Mouse (Mus musculus): ENCODE results near the gene Cryba4. TPM values are rescaled to one million over a fixed set of nuclear protein-coding genes. Genes with fewer than 3 reads are reported as not detected.

Cryba4 gene
- polyA plus RNA-seq, 1 experiment from 2014 or later = 4.0 TPM

DNA sequence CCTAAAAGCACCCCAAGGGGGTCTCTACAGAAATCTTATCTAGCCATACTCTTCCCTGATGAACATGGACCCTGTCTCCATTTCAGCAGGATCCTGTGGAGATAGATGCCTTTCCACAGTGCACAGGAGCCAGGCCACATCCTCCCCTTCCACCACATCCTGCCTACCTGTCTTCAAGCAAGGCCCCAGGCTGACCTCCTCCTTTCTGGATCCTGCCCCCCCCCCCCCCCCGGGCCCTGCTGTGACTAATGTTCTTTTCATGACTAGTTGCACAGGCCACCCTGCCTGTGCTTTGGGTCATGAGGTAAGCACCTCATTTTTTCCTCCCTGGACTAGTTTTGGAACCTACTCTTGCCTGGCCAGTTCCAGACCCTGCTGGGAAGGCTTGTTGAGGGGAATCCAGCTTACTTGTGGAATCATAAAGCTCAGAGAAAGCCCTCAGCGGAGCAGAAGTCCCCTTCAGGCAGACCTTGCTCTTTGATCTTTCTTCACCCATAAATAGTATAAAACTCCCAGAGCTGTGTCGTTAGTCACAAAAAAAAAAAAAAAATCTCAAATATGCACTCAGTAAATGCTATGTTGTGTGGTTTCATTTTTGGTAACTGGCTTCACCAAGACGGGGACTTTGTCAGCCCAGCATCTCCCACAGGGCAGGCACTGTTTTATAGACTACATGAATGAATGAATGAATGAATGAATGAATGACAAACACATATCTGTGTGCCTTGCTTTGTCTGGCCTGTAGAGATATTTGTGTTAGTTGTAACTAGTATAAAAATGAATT is 22.9 kb upstream of the Cryba4 start:
- peaks cover 7% of the 10 kb centered on the region; the same call in 1 of the 2 replicates for H3K27me3 ChIP-seq
- H3K4me3 ChIP-seq = peak overlapping the region; percentile 72
- H3K4me2 ChIP-seq = peak overlapping the region; percentile 91
- peaks cover 53% of the 10 kb centered on the region for H3K4me1 ChIP-seq (replicated peaks)
- WGBS = 58% methylated on average over 4 of the region's 4 CpGs
- ATAC-seq (ENCODE audit: low read depth) = no peak
- no peaks in the 10 kb centered on the region for H3K9me3 ChIP-seq
- H3K36me3 ChIP-seq = no peaks in the 10 kb centered on the region
- H3K27ac ChIP-seq (replicated peaks) = no peak overlapping the region
- H3K9ac ChIP-seq = 0 out of 2 replicates have a peak overlapping the region, but pooled peaks have one; percentile 66

DNA sequence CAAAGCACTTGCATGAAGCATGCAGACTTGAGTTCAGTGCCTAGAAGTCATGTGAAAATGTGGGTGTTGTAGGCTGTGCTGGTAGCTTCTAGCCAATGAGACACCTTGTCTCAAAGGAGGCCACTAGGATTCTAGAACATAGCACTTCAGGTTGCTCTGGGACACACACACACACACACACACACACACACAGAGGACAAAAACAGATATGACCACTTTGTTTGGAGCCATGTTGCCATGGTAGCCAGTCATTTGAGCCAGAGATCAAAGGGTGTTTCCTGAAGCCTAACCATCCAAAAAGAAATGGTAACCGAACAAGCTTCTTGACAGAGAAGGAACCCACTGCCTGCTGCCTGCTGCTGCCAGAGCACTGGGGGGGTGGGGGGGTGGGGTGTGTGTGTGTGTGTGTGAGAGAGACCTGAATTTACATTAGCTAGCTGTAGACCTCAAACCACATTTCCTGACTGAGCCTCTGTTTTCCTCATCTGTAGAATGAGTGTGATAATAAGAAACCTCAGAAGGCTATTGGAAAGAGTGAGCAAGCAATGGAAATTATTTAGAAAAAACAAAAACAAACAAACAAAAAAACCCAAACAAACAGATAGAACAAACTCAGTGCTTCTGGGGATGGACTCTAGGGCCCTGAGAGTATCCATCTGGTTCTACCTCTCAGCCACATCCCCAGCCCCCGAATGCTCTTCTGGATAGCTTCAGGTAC is 21.6 kb upstream of the Cryba4 start:
- no peak overlapping the region for H3K27ac ChIP-seq (replicated peaks)
- peaks cover 43% of the 10 kb centered on the region for H3K4me1 ChIP-seq (replicated peaks)
- no peaks in the 10 kb centered on the region for H3K9me3 ChIP-seq
- no peak for ATAC-seq (ENCODE audit: low read depth)
- H3K36me3 ChIP-seq = no peaks in the 10 kb centered on the region
- 47% methylated on average over 2 of the region's 2 CpGs for WGBS
- no peak overlapping the region for H3K4me2 ChIP-seq
- H3K27me3 ChIP-seq = peaks cover 11% of the 10 kb centered on the region
- H3K9ac ChIP-seq = no peak overlapping the region
- H3K4me3 ChIP-seq = no peak overlapping the region

DNA sequence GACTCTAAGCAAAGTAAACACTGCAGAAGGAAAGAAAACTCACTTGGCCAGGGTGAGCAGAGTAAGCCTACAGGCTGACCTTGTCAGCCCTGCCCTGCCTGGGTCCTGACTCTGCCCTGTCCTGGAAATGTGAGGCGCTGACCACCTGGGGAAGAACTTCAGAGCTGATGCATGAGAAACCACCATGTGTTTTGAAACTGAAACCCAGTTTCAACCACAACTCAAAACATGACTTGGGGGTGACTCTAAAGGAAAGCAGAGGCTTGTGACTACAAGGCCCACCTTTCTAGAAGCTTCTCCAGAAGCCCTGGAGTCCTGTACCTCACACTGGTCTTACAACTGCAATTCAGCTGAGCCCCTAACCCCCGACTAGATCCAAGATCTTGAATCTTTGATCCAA is 20.6 kb upstream of the Cryba4 start:
- no peak overlapping the region for H3K4me3 ChIP-seq
- no peak overlapping the region; the same call in 1 of the 2 replicates for H3K9ac ChIP-seq
- H3K4me1 ChIP-seq (replicated peaks) = peaks cover 34% of the 10 kb centered on the region
- H3K9me3 ChIP-seq = no peaks in the 10 kb centered on the region
- no peaks in the 10 kb centered on the region for H3K36me3 ChIP-seq
- no peak for ATAC-seq (ENCODE audit: low read depth)
- peaks cover 21% of the 10 kb centered on the region for H3K27me3 ChIP-seq
- WGBS = 76% methylated on average over 2 of the region's 2 CpGs
- no peak overlapping the region for H3K4me2 ChIP-seq
- no peak overlapping the region for H3K27ac ChIP-seq (replicated peaks)

DNA sequence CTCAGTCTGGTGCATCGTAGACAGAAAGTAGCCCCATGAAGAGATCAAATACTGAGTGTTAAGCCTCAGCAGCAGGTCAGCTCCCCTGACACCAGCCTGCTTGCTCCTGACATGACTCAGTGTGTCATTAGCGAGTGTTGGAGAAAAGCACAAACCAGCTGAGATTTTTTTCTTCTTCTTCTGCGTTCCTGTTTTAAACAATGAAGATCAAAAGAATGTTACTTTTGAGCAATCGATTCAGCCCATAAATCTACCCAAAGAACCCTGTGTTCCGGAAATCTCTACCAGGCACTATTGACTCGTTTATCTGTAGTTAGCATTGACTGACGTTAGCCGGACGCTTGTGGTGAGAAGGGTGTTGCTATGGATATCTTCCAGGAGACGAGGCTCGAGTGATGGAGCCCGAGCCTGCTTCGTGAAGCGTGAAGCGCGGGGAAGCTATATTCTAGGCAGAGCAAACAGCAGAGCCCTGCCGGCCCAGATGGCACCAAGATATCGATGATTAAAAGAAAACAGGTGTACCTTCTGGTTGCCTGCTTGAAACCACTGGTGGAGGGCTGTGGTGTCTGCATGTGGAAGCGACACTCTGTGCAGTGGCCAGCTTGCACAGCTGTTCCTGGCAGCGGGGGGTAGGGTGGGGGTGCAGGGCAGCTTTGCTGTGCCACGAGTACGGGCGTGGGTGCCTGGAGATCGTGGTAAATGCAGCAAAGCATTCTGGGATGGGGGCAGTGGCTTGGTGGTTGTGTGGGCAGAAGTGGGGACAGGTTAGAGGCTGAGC is 18.6 kb upstream of the Cryba4 start:
- no peak overlapping the region for H3K4me3 ChIP-seq
- peak overlapping the region; percentile 32 for H3K4me2 ChIP-seq
- H3K36me3 ChIP-seq = no peaks in the 10 kb centered on the region
- 0 out of 2 replicates have a peak overlapping the region, but pooled peaks have one; percentile 18 for H3K9ac ChIP-seq
- no peaks in the 10 kb centered on the region for H3K9me3 ChIP-seq
- peaks cover 23% of the 10 kb centered on the region for H3K4me1 ChIP-seq (replicated peaks)
- peaks cover 28% of the 10 kb centered on the region for H3K27me3 ChIP-seq
- H3K27ac ChIP-seq (replicated peaks) = peak overlapping the region; percentile 38; the same call in 1 of the 2 replicates
- peak; percentile 36; the same call in 1 of the 2 replicates for ATAC-seq (ENCODE audit: low read depth)
- 33% methylated on average over 24 of the region's 24 CpGs for WGBS

DNA sequence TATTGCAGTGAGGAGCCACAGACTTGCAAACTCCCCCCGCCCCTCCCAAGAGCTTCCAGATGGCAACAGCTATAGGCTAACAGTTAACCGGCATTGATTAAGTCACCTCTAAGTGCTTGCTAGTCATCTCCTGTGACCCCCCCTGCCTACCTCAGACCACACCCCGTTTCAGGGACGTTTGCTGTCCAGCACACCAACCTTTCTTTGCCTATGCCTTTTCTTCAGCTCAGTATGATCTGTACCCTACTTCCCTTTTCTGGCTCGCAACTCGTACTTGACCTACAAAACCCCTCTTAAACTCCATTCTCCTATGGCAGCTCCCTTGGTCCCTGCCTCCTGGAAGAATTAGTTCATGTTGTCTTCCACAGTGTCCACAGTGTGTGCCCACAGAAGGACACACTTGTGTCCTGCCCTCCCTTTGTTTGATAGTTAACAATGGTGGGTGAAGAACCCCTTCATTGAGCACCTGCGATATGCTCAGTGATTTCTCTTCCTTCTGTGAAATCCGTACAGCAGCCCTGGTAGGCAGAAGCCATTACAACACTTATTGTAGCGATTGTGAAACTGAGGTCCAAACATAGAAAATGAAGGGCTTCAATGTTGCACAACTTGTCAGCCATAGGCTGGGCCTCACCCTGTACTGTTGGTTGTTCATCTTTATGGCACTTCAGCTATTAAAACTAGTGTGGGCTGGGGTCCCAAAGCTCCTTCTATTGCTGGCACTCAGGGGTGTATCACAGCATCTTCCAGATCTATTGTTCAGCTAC is 13.9 kb upstream of the Cryba4 start:
- ATAC-seq (ENCODE audit: low read depth) = no peak
- peaks cover 12% of the 10 kb centered on the region for H3K4me1 ChIP-seq (replicated peaks)
- H3K27me3 ChIP-seq = peaks cover 21% of the 10 kb centered on the region
- no peak overlapping the region for H3K4me3 ChIP-seq
- no peaks in the 10 kb centered on the region for H3K9me3 ChIP-seq
- H3K9ac ChIP-seq = no peak overlapping the region
- H3K4me2 ChIP-seq = no peak overlapping the region
- H3K27ac ChIP-seq (replicated peaks) = no peak overlapping the region
- WGBS = 60% methylated on average over 9 of the region's 9 CpGs
- H3K36me3 ChIP-seq = no peaks in the 10 kb centered on the region

DNA sequence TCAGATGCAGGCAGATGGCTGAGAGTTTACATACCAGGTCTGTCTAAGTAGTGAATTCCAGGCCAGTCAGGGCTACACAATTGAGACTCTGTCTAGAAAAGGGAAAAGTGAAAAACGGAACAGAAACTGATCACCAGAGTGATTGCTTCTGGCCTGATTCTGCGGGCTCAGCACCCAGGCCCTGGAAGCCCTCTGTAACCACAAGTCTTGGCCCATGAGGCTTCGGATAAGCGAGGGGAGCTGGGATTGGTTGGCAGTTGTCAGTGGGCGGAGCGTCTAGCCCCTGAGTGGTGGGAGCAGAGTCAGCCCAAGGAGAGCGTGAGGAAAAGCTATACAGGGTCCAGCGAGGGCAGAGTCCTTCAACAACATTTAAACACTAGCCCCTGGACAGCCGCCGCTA is 13.2 kb upstream of the Cryba4 start:
- 6% methylated on average over 10 of the region's 10 CpGs for WGBS
- no peak for ATAC-seq (ENCODE audit: low read depth)
- no peak overlapping the region for H3K4me2 ChIP-seq
- no peak overlapping the region for H3K4me3 ChIP-seq
- no peak overlapping the region for H3K9ac ChIP-seq
- peaks cover 21% of the 10 kb centered on the region for H3K27me3 ChIP-seq
- H3K27ac ChIP-seq (replicated peaks) = no peak overlapping the region
- H3K36me3 ChIP-seq = no peaks in the 10 kb centered on the region
- no peaks in the 10 kb centered on the region for H3K9me3 ChIP-seq
- H3K4me1 ChIP-seq (replicated peaks) = peaks cover 5% of the 10 kb centered on the region

DNA sequence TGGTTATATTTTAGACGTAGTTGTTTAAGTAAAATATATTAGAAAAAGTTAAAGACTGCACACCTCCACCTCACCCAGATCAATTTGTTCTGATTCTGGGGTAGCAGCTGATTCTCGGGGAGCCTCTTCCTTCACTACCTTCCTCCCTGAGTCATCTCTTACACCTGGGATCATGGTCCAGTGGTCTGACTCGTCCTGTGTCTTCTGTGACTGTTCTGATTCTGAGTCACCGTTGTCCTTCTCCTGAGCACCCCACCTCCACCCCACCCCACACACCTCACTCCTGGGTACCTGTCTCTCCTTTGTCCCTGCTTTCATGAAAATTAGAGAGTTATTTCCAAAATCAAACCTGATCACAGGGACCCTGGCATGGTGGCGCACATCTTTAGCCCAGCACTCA is 12.8 kb upstream of the Cryba4 start:
- no peak overlapping the region for H3K4me2 ChIP-seq
- H3K9ac ChIP-seq = no peak overlapping the region
- H3K9me3 ChIP-seq = no peaks in the 10 kb centered on the region
- no peak for ATAC-seq (ENCODE audit: low read depth)
- H3K27ac ChIP-seq (replicated peaks) = no peak overlapping the region
- no peak overlapping the region for H3K4me3 ChIP-seq
- H3K4me1 ChIP-seq (replicated peaks) = peaks cover 1% of the 10 kb centered on the region
- H3K27me3 ChIP-seq = peaks cover 21% of the 10 kb centered on the region
- no peaks in the 10 kb centered on the region for H3K36me3 ChIP-seq
- 85% methylated on average over 5 of the region's 5 CpGs for WGBS

DNA sequence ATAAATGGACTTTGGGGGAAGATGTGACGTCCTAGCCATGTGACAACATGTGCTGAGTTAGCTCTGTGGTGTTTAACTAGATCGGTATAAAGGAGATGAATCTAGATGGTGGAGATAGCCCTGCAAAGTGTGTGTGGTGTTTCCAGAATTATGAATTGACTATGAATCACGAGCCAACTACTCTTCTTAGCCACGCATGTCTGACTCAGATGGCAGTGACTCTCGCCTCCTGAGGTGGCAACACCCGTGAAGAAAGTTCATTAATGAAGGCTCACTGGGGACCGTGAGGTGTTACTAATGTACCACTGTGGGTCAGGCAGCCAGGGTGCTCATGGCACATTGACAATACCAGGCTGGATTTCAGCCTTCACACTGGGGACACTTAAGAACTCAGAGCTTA is 11.8 kb upstream of the Cryba4 start:
- no peaks in the 10 kb centered on the region for H3K36me3 ChIP-seq
- H3K9ac ChIP-seq = no peak overlapping the region
- no peak overlapping the region for H3K4me2 ChIP-seq
- no peaks in the 10 kb centered on the region; the same call in 1 of the 2 replicates for H3K4me1 ChIP-seq (replicated peaks)
- H3K9me3 ChIP-seq = no peaks in the 10 kb centered on the region
- 89% methylated on average over 7 of the region's 7 CpGs for WGBS
- H3K27me3 ChIP-seq = peaks cover 18% of the 10 kb centered on the region
- no peak overlapping the region for H3K27ac ChIP-seq (replicated peaks)
- ATAC-seq (ENCODE audit: low read depth) = no peak
- H3K4me3 ChIP-seq = no peak overlapping the region

DNA sequence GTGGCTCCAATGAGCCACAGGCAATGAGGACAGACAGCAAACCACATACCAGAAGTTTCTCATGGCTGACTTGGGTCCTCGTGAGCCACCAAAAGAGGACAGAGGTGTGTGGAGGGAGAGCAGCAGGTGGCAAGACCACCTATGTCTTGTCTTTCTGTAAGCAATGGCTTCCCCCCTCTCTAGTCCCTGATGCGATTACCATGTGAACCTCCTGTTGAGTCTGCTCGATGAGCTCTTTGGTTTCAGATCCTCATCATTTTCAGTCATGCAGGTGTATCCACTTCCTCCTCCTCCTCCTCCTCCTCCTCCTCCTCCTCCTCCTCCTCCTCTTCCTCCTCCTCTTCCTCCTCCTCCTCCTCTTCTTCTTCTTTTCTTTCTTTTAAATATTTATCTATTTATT is 8.5 kb upstream of the Cryba4 start:
- no peaks in the 10 kb centered on the region for H3K9me3 ChIP-seq
- no peak overlapping the region for H3K4me3 ChIP-seq
- WGBS = 81% methylated on average over 3 of the region's 3 CpGs
- H3K36me3 ChIP-seq = no peaks in the 10 kb centered on the region
- H3K9ac ChIP-seq = no peak overlapping the region
- no peak overlapping the region for H3K27ac ChIP-seq (replicated peaks)
- no peak overlapping the region for H3K4me2 ChIP-seq
- peaks cover under 1% of the 10 kb centered on the region for H3K4me1 ChIP-seq (replicated peaks)
- H3K27me3 ChIP-seq = no peaks in the 10 kb centered on the region
- no peak for ATAC-seq (ENCODE audit: low read depth)

DNA sequence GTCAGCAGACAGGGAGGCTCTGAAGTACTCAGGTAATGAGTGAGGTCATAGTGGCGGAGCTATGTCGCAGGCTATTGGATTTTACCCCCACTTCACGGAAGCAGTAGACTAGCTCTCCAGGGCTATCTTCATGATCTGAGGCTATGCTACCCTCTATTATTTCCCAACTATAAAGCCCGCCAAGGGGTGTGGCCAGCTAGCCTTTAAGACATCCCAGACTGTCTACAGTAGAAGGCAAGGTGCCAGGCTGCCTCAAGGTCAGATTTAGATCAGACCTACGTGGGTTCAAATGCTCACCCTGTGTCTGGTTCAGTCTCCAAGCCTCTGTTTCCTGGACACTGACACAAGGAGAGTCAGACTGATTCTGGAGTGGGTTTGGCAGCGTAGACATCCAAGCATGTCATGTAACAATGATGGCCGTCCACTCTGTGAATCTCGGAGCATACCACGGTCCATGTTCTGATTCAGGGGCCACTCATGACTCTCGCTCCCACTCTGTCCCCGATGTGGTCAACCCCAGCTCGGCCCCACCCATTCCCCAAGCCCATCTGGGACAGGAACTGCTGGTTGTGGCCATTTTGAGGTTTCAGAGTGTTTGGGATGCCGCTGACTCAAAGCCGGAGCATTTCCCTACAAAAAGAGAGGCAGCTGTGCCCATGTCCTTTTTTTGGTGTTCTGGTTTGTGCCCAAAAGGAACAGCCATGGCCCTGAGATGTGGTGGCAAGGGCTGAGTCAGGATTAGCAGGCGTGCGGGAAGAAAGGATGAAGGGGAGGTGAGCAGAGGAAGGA is 7.7 kb upstream of the Cryba4 start:
- no peak overlapping the region for H3K9ac ChIP-seq
- no peak overlapping the region for H3K27ac ChIP-seq (replicated peaks)
- H3K4me1 ChIP-seq (replicated peaks) = peaks cover 9% of the 10 kb centered on the region
- ATAC-seq (ENCODE audit: low read depth) = no peak
- 91% methylated on average over 15 of the region's 16 CpGs for WGBS
- no peak overlapping the region for H3K4me3 ChIP-seq
- no peaks in the 10 kb centered on the region for H3K36me3 ChIP-seq
- H3K9me3 ChIP-seq = no peaks in the 10 kb centered on the region
- no peaks in the 10 kb centered on the region for H3K27me3 ChIP-seq
- no peak overlapping the region for H3K4me2 ChIP-seq

DNA sequence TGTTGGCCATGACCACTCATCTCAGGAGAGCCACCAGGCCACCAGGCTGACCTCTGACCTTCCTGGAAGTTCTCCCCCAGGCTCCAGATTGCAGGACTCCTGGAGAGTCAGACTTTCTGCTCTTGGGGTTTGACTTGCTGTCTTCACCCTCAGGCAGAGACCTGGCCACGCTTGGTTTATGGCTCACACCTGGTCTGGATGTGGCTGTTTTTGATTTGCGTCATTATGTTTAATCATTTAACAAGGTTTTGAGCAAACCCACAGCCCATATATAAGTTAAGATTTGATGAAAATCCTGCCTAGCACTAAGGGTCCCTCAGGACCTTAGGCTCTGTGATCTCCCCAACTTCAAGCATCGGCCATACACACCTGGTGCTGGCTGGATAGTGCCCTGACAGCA is 5.6 kb upstream of the Cryba4 start:
- Histone ChIP-seq H3K27me3 (no peaks in the 10 kb centered on the region), H3K27ac (replicated peaks) (no peak overlapping the region), H3K4me2 (no peak overlapping the region), H3K9ac (no peak overlapping the region), H3K9me3 (no peaks in the 10 kb centered on the region), H3K4me3 (no peak overlapping the region), H3K36me3 (no peaks in the 10 kb centered on the region), H3K4me1 (replicated peaks) (peaks cover 21% of the 10 kb centered on the region)
- no peak for ATAC-seq (ENCODE audit: low read depth)
- WGBS = 88% methylated on average over 3 of the region's 3 CpGs

All from neural tube, embryonic 13.5 days (tissue).